Mouse (Mus musculus) liver, embryonic 14.5 days (tissue): ENCODE data around the gene Il6st. TPM values are rescaled to one million over a fixed set of nuclear protein-coding genes. Genes with fewer than 3 reads are reported as not detected.

Source experiments
- ATAC-seq: fragments of 200-750 bp; cut with Nextera tagmentation; 2 replicates; pipeline ENCODE4 v1.8.0; 2017; ENCODE audit warnings: moderate number of reproducible peaks, mild to moderate bottlenecking, moderate library complexity; ENCODE audit not compliant: insufficient read depth
- DNase-seq, 3 experiments: peaks; one replicate each; pipeline ENCODE4 v3.0.0-alpha.2; 2012 to 2013; ENCODE audit warnings: low read depth in 3 of 3, low spot score in 3 of 3
- H3K27ac ChIP-seq: fragments of 300-500 bp; sonication (generic); 2 replicates; pipeline ENCODE4 v1.5.1; 2014; ENCODE audit warnings: moderate library complexity, mild to moderate bottlenecking, control low read depth, inconsistent platforms
- H3K27me3 ChIP-seq: fragments of 300-500 bp; sonication (generic); 2 replicates; pipeline ENCODE4 v1.6.1; 2014; ENCODE audit warnings: mild to moderate bottlenecking, low read length, moderate library complexity; ENCODE audit not compliant: control insufficient read depth, insufficient read depth
- H3K36me3 ChIP-seq: fragments of 300-500 bp; sonication (generic); replicated peaks from 2 replicates; pipeline ENCODE4 v1.6.1; 2014; ENCODE audit warnings: low read depth; ENCODE audit not compliant: control insufficient read depth, insufficient read depth
- H3K4me1 ChIP-seq, 2 experiments: fragments of 200-500 bp in 1 of 2; fragments of 300-500 bp in 1 of 2; sonication (generic) in 1 of 2; replicated peaks; 2 replicates each; pipeline ENCODE4 v1.6.1; 2012 to 2014; ENCODE audit warnings: antibody characterized with exemption in 1 of 2, inconsistent platforms in 1 of 2, low read length in 1 of 2; ENCODE audit not compliant: control insufficient read depth in 2 of 2, insufficient read depth in 2 of 2
- H3K4me2 ChIP-seq: fragments of 300-500 bp; sonication (generic); 2 replicates; pipeline ENCODE4 v1.6.1; 2014; ENCODE audit warnings: low read depth, mild to moderate bottlenecking, control low read depth, moderate library complexity
- H3K4me3 ChIP-seq, 2 experiments: fragments of 200-500 bp in 1 of 2; fragments of 300-500 bp in 1 of 2; sonication (generic) in 1 of 2; 2 replicates each; pipeline ENCODE4 v1.5.1; 2012 to 2014; ENCODE audit warnings: low read depth in 2 of 2, low read length in 2 of 2, mild to moderate bottlenecking in 2 of 2, control low read depth in 1 of 2, inconsistent platforms in 1 of 2, moderate library complexity in 1 of 2; ENCODE audit not compliant: insufficient read depth in 1 of 2
- H3K9ac ChIP-seq: fragments of 300-500 bp; sonication (generic); replicated peaks from 2 replicates; pipeline ENCODE4 v1.6.1; 2014; ENCODE audit warnings: mild to moderate bottlenecking, control low read depth, moderate library complexity
- H3K9me3 ChIP-seq: fragments of 300-500 bp; sonication (generic); 2 replicates; pipeline ENCODE4 v1.6.1; 2016; ENCODE audit warnings: low read length, mixed read lengths; ENCODE audit not compliant: control insufficient read depth
- CTCF ChIP-seq: IDR thresholded peaks from 2 replicates; pipeline ENCODE4 v1.5.1; 2016; ENCODE audit warnings: antibody characterized with exemption, low read depth, control low read depth
- EP300 ChIP-seq: IDR thresholded peaks from 2 replicates; pipeline ENCODE4 v1.6.1; 2016; ENCODE audit warnings: antibody characterized with exemption, low read depth
- WGBS: fragments of 180-500 bp; shearing (Covaris S2); extraction: QIAGEN DNeasy Blood & Tissue Kit; methylation state at CpG from one replicate; pipeline ENCODE4 v1.1.7; 2014; ENCODE audit not compliant: insufficient replicate concordance; 5-methylcytosine and 5-hydroxymethylcytosine counted together
- polyA plus RNA-seq, 2 experiments: library from polyadenylated mRNA; depleted of rRNA in 1 of 2; stranded (reverse) in 1 of 2; unstranded in 1 of 2; fragments of >200 nt; fragmentation: Nextera tagmentation in 1 of 2; extraction: Ambion mirVana in 1 of 2; gene quantifications; 2 replicates each; pipeline versions ENCODE4 v1.2.1 to v1.2.3; 2012 to 2014

Gene Il6st
- polyA plus RNA-seq, 2 experiments, result 2.4 to 3.7 TPM

GRCm38 (mm10) chr13:112465585-112465984 lies 1.7 kb downstream of the Il6st start:
- Histone ChIP-seq H3K4me1 (peaks cover 6 to 11% of the 10 kb centered on the region in 2 experiments), H3K4me2 (peak overlapping the region; percentile 28), H3K36me3 (no peaks in the 10 kb centered on the region), H3K27ac (no peak overlapping the region), H3K9ac (no peak overlapping the region), H3K9me3 (no peaks in the 10 kb centered on the region), H3K4me3 (no peak overlapping the region; a peak in 1 of 4 replicates), H3K27me3 (peaks cover 8% of the 10 kb centered on the region)
- DNase-seq (no peak), ATAC-seq (no peak)
- WGBS, result 41% methylated on average over 2 of the region's 2 CpGs
- no peak for TF ChIP-seq EP300

- Histone ChIP-seq H3K9me3 (no peaks in the 10 kb centered on the region), H3K4me1 (peaks cover 6 to 11% of the 10 kb centered on the region in 2 experiments), H3K27ac (no peak overlapping the region), H3K27me3 (peaks cover 8% of the 10 kb centered on the region), H3K9ac (no peak overlapping the region), H3K4me3 (no peak overlapping the region), H3K4me2 (peak overlapping the region; percentile 28; the same call in 1 of the 2 replicates), H3K36me3 (no peaks in the 10 kb centered on the region)
- DNase-seq, result no peak
- WGBS, result 69% methylated on average over 19 of the region's 19 CpGs
- TF ChIP-seq CTCF (no peak), EP300 (no peak)
- no peak for ATAC-seq
Measured at GRCm38 (mm10) chr13:112466136-112466945, 2.5 kb downstream of the Il6st start.

GRCm38 (mm10) chr13:112466946-112467255 lies 3.0 kb downstream of the Il6st start:
- no peak for TF ChIP-seq CTCF
- no peak for TF ChIP-seq EP300
- Histone ChIP-seq H3K9me3 (no peaks in the 10 kb centered on the region), H3K4me2 (no peak overlapping the region), H3K27me3 (peaks cover 8% of the 10 kb centered on the region), H3K9ac (no peak overlapping the region), H3K4me1 (peaks cover 6 to 11% of the 10 kb centered on the region in 2 experiments), H3K36me3 (no peaks in the 10 kb centered on the region), H3K27ac (no peak overlapping the region), H3K4me3 (no peak overlapping the region)
- ATAC-seq (no peak), DNase-seq (no peak)
- WGBS, result 81% methylated on average over 3 of the region's 3 CpGs

- Histone ChIP-seq H3K27ac (no peak overlapping the region), H3K4me3 (no peak overlapping the region), H3K4me2 (no peak overlapping the region), H3K27me3 (peaks cover 8% of the 10 kb centered on the region), H3K4me1 (peaks cover 6 to 11% of the 10 kb centered on the region in 2 experiments), H3K9ac (no peak overlapping the region), H3K9me3 (no peaks in the 10 kb centered on the region), H3K36me3 (no peaks in the 10 kb centered on the region)
- WGBS, result 58% methylated on average over 9 of the region's 9 CpGs
- TF ChIP-seq CTCF, result no peak
- no peak for TF ChIP-seq EP300
- no peak for ATAC-seq
- DNase-seq, result no peak
Measured at GRCm38 (mm10) chr13:112467384-112467783, 3.5 kb downstream of the Il6st start.

- TF ChIP-seq EP300 (no peak), CTCF (no peak)
- DNase-seq, result no peak
- Histone ChIP-seq H3K27ac (no peak overlapping the region), H3K27me3 (peaks cover 7% of the 10 kb centered on the region), H3K4me1 (peaks cover 0 to 5% of the 10 kb centered on the region in 2 experiments; a peak in 1 of 4 replicates), H3K36me3 (no peaks in the 10 kb centered on the region), H3K9me3 (no peaks in the 10 kb centered on the region), H3K9ac (no peak overlapping the region), H3K4me3 (no peak overlapping the region), H3K4me2 (no peak overlapping the region)
- no peak for ATAC-seq
- 63% methylated on average over 5 of the region's 5 CpGs for WGBS
Measured at GRCm38 (mm10) chr13:112469491-112469890, 5.6 kb downstream of the Il6st start.
